ENCODE assay signal across 24 mouse cellular contexts in the genomic region with DNA sequence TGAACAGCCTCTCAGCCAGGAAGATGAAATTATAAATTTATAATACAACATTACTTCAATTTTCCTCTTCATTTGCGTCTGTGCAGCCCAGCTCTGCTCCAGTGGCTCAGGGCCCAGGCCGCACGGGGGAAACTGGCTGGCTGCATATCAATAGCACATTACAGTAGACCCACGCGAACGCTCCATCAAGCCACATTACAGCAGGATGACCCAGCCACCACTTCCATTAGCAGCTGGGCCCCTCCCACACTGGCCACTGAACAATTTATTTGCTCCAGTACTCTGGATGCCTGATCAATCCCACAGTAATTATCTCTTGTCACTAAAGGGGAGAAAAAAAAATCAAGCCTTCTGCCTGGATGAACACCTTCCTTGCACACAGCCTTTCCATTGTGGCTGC.
A peak's percentile ranks its signal among the peaks of the same experiment; 100 is the strongest.
DNase-seq lines count a peak whose midpoint lies in the region; ATAC-seq lines count a peak whose summit lies in the region.
"Had no signal": no experiment of that assay in that cellular context is flagged by ENCODE, and none has a peak within 500 bp of the region (broad histone marks: within the 10 kb centered on the region; RNA-seq: fewer than 3 reads in every experiment).

No protein-coding gene starts in this region.

- WGBS in forebrain, embryonic 10.5 days, result 82% methylated on average over 6 of the region's 6 CpGs
- WGBS in forebrain, embryonic 13.5 days, result 41% methylated on average over 6 of the region's 6 CpGs
- WGBS in midbrain, embryonic 14.5 days, result 72% methylated on average over 6 of the region's 6 CpGs
- WGBS in midbrain, embryonic 10.5 days, result 94% methylated on average over 6 of the region's 6 CpGs
- WGBS in hindbrain, embryonic 11.5 days, result 71% methylated on average over 6 of the region's 6 CpGs
- WGBS in neural tube, embryonic 14.5 days, result 43% methylated on average over 6 of the region's 6 CpGs

- peak overlapping the region; percentile 40; the same call in 1 of the 2 replicates for H3K27ac ChIP-seq in forebrain, embryonic 10.5 days
- H3K27ac ChIP-seq in forebrain, embryonic 13.5 days, result no peak overlapping the region
- H3K27ac ChIP-seq in midbrain, embryonic 14.5 days (replicated peaks; ENCODE audit: low read depth, low read length), result peak overlapping the region; percentile 16; the same call in 1 of the 2 replicates
- no peak overlapping the region for H3K27ac ChIP-seq in midbrain, embryonic 10.5 days (replicated peaks)
- H3K27ac ChIP-seq in hindbrain, embryonic 11.5 days (ENCODE audit: low read depth, low read length), result 0 out of 2 replicates have a peak overlapping the region, but pooled peaks have one; percentile 24
- H3K27ac ChIP-seq in neural tube, embryonic 14.5 days (ENCODE audit: low read depth, low read length), result no peak overlapping the region
- H3K27ac ChIP-seq: gastrocnemius, adult 2 months; intestine, embryonic 15.5 days; limb, embryonic 12.5 days; liver, embryonic 12.5 days; neural tube, embryonic 12.5 days had no signal

- H3K9me3 ChIP-seq in forebrain, embryonic 10.5 days, result no peaks in the 10 kb centered on the region
- no peaks in the 10 kb centered on the region for H3K9me3 ChIP-seq in forebrain, embryonic 13.5 days (replicated peaks)
- no peaks in the 10 kb centered on the region for H3K9me3 ChIP-seq in midbrain, embryonic 14.5 days (ENCODE audit: control insufficient read depth, low read length)
- no peaks in the 10 kb centered on the region for H3K9me3 ChIP-seq in midbrain, embryonic 10.5 days (replicated peaks)
- no peaks in the 10 kb centered on the region for H3K9me3 ChIP-seq in hindbrain, embryonic 11.5 days (ENCODE audit: control insufficient read depth, low read length)
- H3K9me3 ChIP-seq in neural tube, embryonic 14.5 days (ENCODE audit: control insufficient read depth, low read length), result no peaks in the 10 kb centered on the region
- H3K9me3 ChIP-seq: intestine, embryonic 15.5 days; limb, embryonic 12.5 days; liver, embryonic 12.5 days; neural tube, embryonic 12.5 days had no signal

- H3K27me3 ChIP-seq in forebrain, embryonic 10.5 days (ENCODE audit: poor library complexity, severe bottlenecking), result no peaks in the 10 kb centered on the region
- H3K27me3 ChIP-seq in forebrain, embryonic 13.5 days, result no peaks in the 10 kb centered on the region
- no peaks in the 10 kb centered on the region for H3K27me3 ChIP-seq in midbrain, embryonic 14.5 days (ENCODE audit: control insufficient read depth, insufficient read depth, low read length)
- no peaks in the 10 kb centered on the region for H3K27me3 ChIP-seq in midbrain, embryonic 10.5 days (ENCODE audit: low read depth, poor library complexity, severe bottlenecking)
- no peaks in the 10 kb centered on the region for H3K27me3 ChIP-seq in hindbrain, embryonic 11.5 days (ENCODE audit: control insufficient read depth, insufficient read depth, low read length)
- H3K27me3 ChIP-seq in neural tube, embryonic 14.5 days (ENCODE audit: control insufficient read depth, insufficient read depth, low read length), result no peaks in the 10 kb centered on the region
- H3K27me3 ChIP-seq: intestine, embryonic 15.5 days; limb, embryonic 12.5 days; liver, embryonic 12.5 days; neural tube, embryonic 12.5 days had no signal

- H3K9ac ChIP-seq in forebrain, embryonic 13.5 days, result no peak overlapping the region
- H3K9ac ChIP-seq in midbrain, embryonic 14.5 days (replicated peaks; ENCODE audit: low read length), result no peak overlapping the region
- no peak overlapping the region for H3K9ac ChIP-seq in hindbrain, embryonic 11.5 days (ENCODE audit: low read depth, low read length)
- no peak overlapping the region for H3K9ac ChIP-seq in neural tube, embryonic 14.5 days (replicated peaks; ENCODE audit: low read depth, low read length)
- H3K9ac ChIP-seq: intestine, embryonic 15.5 days; limb, embryonic 12.5 days; liver, embryonic 12.5 days; lung, embryonic 14.5 days; neural tube, embryonic 12.5 days had no signal

- H3K4me2 ChIP-seq in forebrain, embryonic 13.5 days, result no peak overlapping the region
- no peak overlapping the region for H3K4me2 ChIP-seq in midbrain, embryonic 14.5 days (ENCODE audit: low read length)
- no peak overlapping the region for H3K4me2 ChIP-seq in hindbrain, embryonic 11.5 days (replicated peaks; ENCODE audit: low read depth, low read length)
- no peak overlapping the region for H3K4me2 ChIP-seq in neural tube, embryonic 14.5 days (ENCODE audit: low read depth, low read length)
- H3K4me2 ChIP-seq: intestine, embryonic 15.5 days; limb, embryonic 12.5 days; liver, embryonic 12.5 days; lung, embryonic 14.5 days; neural tube, embryonic 12.5 days had no signal

- DNase-seq in forebrain, embryonic 10.5 days (ENCODE audit: extremely low spot score, low spot score), result no peak
- no peak for DNase-seq in midbrain, embryonic 14.5 days
- DNase-seq in midbrain, embryonic 10.5 days (ENCODE audit: low spot score), result no peak
- no peak for DNase-seq in hindbrain, embryonic 11.5 days (ENCODE audit: low spot score)
- no peak for DNase-seq in cerebellum, adult 11 months
- DNase-seq in kidney, postnatal 10 days, result no peak
- DNase-seq: adrenal gland, postnatal 25 days; cerebellum, adult 18-20 months; cerebellum, postnatal 36 days; gastrocnemius, adult 2 months; heart, adult 18-20 months; heart, postnatal 36 days; kidney, postnatal 4 days; lung, embryonic 14.5 days; lung, postnatal 4 days; right cerebral cortex, postnatal 4 days had no signal

- peaks cover 44% of the 10 kb centered on the region for H3K4me1 ChIP-seq in forebrain, embryonic 10.5 days
- peaks cover 52% of the 10 kb centered on the region for H3K4me1 ChIP-seq in forebrain, embryonic 13.5 days
- peaks cover 12% of the 10 kb centered on the region for H3K4me1 ChIP-seq in midbrain, embryonic 14.5 days (ENCODE audit: control insufficient read depth, insufficient read depth, low read length)
- peaks cover 11% of the 10 kb centered on the region for H3K4me1 ChIP-seq in midbrain, embryonic 10.5 days
- H3K4me1 ChIP-seq in hindbrain, embryonic 11.5 days (replicated peaks; ENCODE audit: control insufficient read depth, insufficient read depth, low read length), result peaks cover 2% of the 10 kb centered on the region; the same call in 1 of the 2 replicates
- H3K4me1 ChIP-seq in neural tube, embryonic 14.5 days (ENCODE audit: control insufficient read depth, insufficient read depth, low read length), result peaks cover 3% of the 10 kb centered on the region; the same call in 1 of the 2 replicates
- H3K4me1 ChIP-seq: intestine, embryonic 15.5 days; liver, embryonic 12.5 days had no signal

- ATAC-seq in forebrain, embryonic 13.5 days, result no peak
- no peak for ATAC-seq in midbrain, embryonic 14.5 days (ENCODE audit: low FRiP score, low TSS enrichment)
- peak; percentile 17; the same call in 1 of the 2 replicates for ATAC-seq in hindbrain, embryonic 11.5 days (ENCODE audit: low FRiP score)
- peak; percentile 69; the same call in 1 of the 2 replicates for ATAC-seq in neural tube, embryonic 14.5 days (ENCODE audit: low read depth)
- ATAC-seq: activated CD4-positive, CD25-positive, alpha-beta regulatory T cell, adult 4 months; CD4-positive, CD25-positive, alpha-beta regulatory T cell, adult 4 months; intestine, embryonic 15.5 days; liver, embryonic 12.5 days had no signal

- H3K4me3 ChIP-seq in forebrain, embryonic 10.5 days, result no peak overlapping the region
- no peak overlapping the region for H3K4me3 ChIP-seq in forebrain, embryonic 13.5 days
- H3K4me3 ChIP-seq in midbrain, embryonic 14.5 days (replicated peaks; ENCODE audit: low read depth, low read length), result no peak overlapping the region
- no peak overlapping the region for H3K4me3 ChIP-seq in midbrain, embryonic 10.5 days
- H3K4me3 ChIP-seq in hindbrain, embryonic 11.5 days (ENCODE audit: low read depth, low read length), result no peak overlapping the region
- H3K4me3 ChIP-seq in neural tube, embryonic 14.5 days (ENCODE audit: low read depth, low read length), result no peak overlapping the region
- H3K4me3 ChIP-seq: gastrocnemius, adult 2 months; intestine, embryonic 15.5 days; limb, embryonic 12.5 days; liver, embryonic 12.5 days; neural tube, embryonic 12.5 days had no signal

- peaks cover 81% of the 10 kb centered on the region for H3K36me3 ChIP-seq in forebrain, embryonic 10.5 days (replicated peaks)
- peaks cover 20% of the 10 kb centered on the region for H3K36me3 ChIP-seq in forebrain, embryonic 13.5 days (ENCODE audit: poor library complexity, severe bottlenecking)
- peaks cover 16% of the 10 kb centered on the region; the same call in 1 of the 2 replicates for H3K36me3 ChIP-seq in midbrain, embryonic 14.5 days (ENCODE audit: control insufficient read depth, insufficient read depth, low read length)
- peaks cover 92% of the 10 kb centered on the region for H3K36me3 ChIP-seq in midbrain, embryonic 10.5 days
- H3K36me3 ChIP-seq in hindbrain, embryonic 11.5 days (ENCODE audit: control insufficient read depth, insufficient read depth, low read length), result 0 out of 2 replicates have a peak, but pooled peaks cover 3% of the 10 kb centered on the region
- H3K36me3 ChIP-seq in neural tube, embryonic 14.5 days (ENCODE audit: control insufficient read depth, insufficient read depth, low read length), result no peaks in the 10 kb centered on the region
- H3K36me3 ChIP-seq: intestine, embryonic 15.5 days had no signal

Comparison
In these comparisons a context has a peak if more than half of its experiments do, and no peak if none do; other contexts are left out.
1. H3K27ac ChIP-seq: peak in forebrain, embryonic 10.5 days (single experiment), midbrain, embryonic 14.5 days (single experiment) and hindbrain, embryonic 11.5 days (single experiment); none in forebrain, embryonic 13.5 days (single experiment), midbrain, embryonic 10.5 days (single experiment) and neural tube, embryonic 14.5 days (single experiment).
2. ATAC-seq: peak in hindbrain, embryonic 11.5 days (single experiment) and neural tube, embryonic 14.5 days (single experiment); none in forebrain, embryonic 13.5 days (single experiment) and midbrain, embryonic 14.5 days (single experiment).